Mouse (Mus musculus): ENCODE data around the gene Tut1. TPM values are rescaled to one million over a fixed set of nuclear protein-coding genes. Genes with fewer than 3 reads are reported as not detected.
A peak's percentile ranks its signal among the peaks of the same experiment; 100 is the strongest.
"Not testable (repeated sequence)": the region's sequence is repeated elsewhere in the genome, so short reads cannot be mapped to it uniquely, and the experiment has no call there.

The Tut1 gene
- total RNA-seq, 1 experiment from 2014 or later, result 29.6 TPM

DNA sequence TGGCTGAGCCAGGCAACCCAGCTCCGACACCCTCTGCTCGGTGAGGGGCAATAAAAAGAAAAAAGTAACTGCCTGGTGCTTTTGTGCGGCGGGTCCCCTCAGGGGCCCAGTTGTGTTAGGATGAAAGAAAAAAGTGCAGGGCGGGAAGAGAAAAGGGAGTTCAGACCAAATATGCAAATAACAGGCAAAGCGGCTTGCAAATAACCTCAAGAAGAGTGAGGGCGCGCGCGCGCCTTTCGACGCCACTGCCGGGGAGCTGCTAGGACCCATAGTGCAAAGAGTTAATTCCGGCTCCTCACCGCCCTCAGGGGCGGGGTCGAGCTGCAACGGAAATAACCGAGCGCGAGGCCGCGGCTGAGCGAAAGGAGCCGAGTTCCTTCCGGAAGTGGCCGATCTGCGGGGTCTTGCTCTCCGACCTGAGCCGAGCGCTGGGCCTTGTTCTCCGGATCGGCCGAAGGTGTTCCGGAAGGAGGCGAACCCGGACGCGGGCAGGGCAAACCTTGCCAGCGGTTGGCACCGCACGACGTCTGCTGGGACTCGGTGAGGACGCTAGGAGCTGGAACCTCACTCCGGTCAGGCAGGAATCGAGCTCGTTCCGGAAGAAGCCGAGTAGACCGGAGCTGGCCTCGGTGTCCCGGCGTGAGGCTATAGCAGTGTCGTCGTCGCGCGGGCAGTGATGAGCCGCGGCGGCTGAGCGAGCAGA lies 12.0 kb upstream of the Tut1 start, which contains the start of gene Mta2:
Mta2 (plus strand) TSS at position 361 of the 703 bp plus-strand sequence.
- ATAC-seq (ENCODE audit: extremely low read depth, insufficient number of reproducible peaks, low FRiP score, poor library complexity, severe bottlenecking), result peak; percentile 85

DNA sequence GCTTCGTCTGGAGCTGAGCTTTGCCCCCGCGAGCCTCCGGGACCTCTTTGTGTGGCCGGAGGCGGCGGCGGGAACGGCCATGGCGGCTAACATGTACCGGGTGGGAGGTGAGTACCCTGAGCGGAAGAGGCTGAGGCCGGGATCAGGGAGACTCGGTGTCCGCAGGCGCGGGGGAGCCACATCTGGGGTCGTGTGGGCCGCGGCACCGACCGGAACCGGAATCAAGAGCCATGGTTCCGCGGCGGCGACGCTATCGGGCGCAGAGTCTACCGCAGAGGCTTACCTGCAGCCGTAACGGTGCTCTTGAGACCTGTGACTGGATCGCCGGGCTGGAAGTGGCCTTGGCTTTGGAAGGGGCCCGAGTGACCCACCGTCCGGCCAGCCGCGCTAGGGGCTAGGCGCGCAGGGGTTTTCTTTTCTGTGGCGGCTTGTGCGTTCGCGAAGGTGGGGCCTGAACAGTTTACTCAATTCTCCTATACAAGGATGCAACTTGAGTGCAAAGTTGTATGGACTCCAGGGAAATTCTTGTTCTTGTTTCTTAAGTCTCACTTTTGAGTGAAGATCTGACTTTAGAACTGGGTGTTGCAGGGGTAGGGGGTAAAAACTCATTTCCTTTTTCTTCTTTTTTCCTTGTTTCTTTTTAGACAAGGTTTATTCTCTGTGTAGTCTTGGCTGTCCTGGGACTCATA lies 11.2 kb upstream of the Tut1 start:
- ATAC-seq (ENCODE audit: extremely low read depth, insufficient number of reproducible peaks, low FRiP score, poor library complexity, severe bottlenecking), result peak; percentile 7; the same call in 1 of the 2 replicates

DNA sequence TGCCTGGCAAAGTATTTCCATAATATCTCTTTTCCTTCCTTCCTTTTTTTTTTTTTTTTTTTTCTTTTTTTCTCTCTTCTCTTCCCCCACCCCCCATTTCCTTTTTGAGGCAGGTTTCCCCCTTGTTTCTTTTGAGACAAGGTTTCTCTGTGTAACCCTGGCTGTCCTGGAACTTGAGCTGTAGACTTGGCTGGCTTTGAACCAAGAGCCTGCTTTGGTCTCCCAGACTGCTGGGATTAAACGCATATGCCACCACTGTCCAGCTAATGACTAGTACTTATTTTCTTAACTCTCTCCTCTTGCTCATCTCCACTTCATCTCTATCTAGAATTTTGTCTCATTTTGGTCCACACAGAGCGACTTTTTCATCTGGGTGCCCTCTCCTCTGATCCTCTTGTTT lies 10.6 kb upstream of the Tut1 start:
- no peak for ATAC-seq (ENCODE audit: extremely low read depth, insufficient number of reproducible peaks, low FRiP score, poor library complexity, severe bottlenecking)

DNA sequence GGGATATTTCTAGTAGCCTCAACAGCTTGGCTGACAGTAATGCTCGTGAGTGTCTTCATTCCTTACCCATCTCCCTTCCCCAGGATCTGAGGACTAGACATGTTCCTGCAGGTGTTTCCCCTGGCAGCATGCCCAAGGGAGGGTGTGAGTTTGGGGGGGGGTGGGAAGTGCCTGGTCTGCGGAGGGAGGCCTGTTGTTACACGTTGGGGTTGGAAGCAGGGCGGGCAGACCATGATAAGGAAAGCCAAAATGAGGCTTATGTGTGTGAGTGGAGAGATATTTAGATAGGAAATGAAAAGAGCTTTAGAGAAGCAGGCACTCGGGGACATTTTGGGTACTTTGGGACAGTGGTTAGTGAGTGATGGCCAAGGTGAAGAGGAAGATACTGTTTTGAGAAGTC lies 9.6 kb upstream of the Tut1 start:
- ATAC-seq (ENCODE audit: extremely low read depth, insufficient number of reproducible peaks, low FRiP score, poor library complexity, severe bottlenecking), result no peak

DNA sequence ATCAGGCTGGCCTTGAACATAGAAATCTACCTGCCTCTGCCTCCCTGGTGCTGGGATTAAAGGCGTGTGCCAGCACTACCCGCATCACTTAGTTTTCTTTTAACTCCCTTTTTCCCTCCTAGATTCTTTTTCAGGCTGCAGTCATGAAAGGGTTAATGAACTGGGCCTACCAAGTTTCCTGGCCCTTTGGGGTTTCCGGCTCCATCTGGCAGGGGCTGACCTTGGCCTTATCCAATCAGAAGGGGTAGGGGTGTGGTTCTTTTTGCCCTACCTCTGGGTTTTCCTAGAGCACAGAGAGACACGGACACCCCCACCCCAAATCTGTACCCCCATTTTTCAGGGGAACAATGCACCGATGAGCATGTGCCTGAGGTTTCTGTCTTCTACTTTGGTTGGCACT lies 8.9 kb upstream of the Tut1 start:
- ATAC-seq (ENCODE audit: extremely low read depth, insufficient number of reproducible peaks, low FRiP score, poor library complexity, severe bottlenecking), result no peak

DNA sequence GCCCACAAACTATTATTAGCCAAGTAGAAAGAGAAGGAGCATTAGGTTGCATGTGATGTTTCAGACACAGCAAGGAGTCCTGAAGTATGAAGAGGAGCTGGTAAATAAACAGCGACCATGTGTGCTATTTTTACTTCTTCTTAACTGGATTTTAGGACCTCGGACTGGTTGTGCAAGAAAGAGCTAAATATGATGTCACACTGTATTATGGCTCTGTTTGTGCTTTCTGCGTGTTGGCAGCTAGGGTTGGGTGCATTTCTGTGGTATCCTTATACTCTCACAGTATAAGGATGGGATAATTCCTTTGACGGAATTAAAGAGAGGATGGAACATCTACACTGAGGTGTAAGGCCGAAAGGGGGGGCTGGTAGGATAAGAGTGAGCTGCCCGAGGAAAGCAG lies 8.4 kb upstream of the Tut1 start:
- ATAC-seq (ENCODE audit: extremely low read depth, insufficient number of reproducible peaks, low FRiP score, poor library complexity, severe bottlenecking), result no peak

DNA sequence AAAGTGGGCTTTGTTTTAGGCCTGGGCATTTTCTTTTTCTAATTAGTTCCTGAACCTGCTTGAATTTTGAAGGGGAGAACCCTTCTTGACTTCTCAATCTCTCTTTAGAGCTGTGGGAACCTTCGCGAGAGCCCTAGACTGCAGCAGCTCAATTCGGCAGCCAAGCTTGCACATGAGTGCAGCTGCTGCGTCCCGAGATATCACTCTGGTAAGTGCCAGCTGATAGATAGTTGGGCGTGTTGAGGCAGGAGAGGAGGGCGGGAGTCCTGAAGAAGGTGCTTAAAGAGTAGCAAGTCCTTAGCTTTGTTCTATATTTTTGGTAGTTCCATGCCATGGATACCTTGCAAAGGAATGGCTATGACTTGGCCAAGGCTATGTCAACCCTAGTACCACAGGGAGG lies 6.7 kb upstream of the Tut1 start:
- no peak for ATAC-seq (ENCODE audit: extremely low read depth, insufficient number of reproducible peaks, low FRiP score, poor library complexity, severe bottlenecking)

DNA sequence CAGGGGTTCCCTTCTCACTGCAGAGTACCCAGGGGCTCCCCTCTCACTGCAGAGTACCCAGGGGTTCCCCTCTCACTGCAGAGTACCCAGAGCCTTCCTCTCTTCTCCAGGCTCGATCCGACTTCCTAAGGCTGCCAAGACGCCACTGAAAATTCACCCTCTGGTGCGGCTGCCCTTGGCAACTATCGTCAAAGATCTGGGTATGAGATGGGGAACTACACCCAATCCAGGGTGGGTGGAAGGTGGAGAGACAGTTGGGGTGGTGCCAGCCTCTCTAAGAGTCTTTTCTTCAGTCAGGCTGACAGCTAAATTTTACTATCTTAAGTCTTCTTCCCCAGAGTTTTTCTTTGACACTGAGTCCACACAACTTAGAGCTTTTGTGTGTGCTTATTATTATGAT lies 3.5 kb upstream of the Tut1 start:
- no peak for ATAC-seq (ENCODE audit: extremely low read depth, insufficient number of reproducible peaks, low FRiP score, poor library complexity, severe bottlenecking)

DNA sequence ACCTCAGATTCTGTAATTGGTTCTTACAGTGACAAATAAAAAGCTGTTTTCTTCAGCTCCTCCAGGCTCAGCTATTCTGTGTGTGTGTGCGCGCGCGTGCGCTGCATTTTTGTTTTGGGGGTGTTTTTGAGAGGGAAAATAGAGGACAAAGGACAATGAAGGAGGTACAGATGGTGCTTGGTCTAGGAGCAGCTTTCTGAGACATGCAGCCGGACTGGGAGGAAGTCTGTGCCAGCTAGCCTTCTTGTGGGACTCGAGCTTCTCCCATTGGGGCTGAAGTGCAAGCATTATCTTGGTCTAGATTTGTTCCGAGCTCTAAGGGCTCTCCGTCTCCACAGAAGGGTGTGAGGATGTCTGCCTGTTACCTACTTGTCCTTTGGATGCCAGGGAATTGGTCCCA lies 1.4 kb upstream of the Tut1 start:
- ATAC-seq (ENCODE audit: extremely low read depth, insufficient number of reproducible peaks, low FRiP score, poor library complexity, severe bottlenecking), result no peak

DNA sequence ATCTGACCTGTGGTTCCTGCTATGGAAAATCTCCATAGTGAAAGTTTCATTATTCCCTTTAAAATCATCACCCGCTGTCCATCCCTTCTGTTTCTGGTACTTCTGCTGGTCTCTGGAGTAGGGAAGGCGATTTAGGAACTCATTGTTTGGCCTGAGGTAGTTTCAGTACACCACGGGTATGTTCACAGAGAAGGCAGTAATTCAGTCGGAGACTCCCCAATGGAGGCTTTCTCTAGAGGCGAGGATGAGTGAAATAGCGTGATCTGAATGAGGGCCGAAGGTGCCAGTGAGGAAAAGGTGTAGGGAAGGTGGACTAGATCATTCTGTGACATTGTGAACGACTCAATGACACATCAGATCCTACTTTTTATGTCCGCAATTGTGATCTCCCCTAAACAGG lies 524 bp downstream of the Tut1 start:
- no peak for ATAC-seq (ENCODE audit: extremely low read depth, insufficient number of reproducible peaks, low FRiP score, poor library complexity, severe bottlenecking)

DNA sequence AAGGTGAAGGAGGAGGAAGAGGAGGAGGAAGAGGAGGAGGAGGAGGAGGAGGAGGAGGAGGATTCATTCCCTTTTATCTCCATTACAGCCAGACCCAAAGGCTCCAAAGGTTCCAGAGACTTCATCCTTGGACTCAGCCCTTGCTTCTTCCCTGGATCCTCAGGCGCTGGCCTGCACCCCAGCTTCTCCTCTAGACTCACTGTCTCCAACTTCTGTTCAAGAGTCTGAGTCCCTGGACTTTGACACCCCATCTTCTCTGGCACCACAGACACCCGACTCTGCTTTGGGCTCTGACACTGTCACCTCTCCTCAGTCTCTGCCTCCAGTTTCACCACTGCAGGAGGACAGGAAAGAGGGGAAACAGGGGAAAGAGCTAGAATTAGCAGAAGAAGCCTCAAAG lies 8.6 kb downstream of the Tut1 start:
- ATAC-seq (ENCODE audit: extremely low read depth, insufficient number of reproducible peaks, low FRiP score, poor library complexity, severe bottlenecking), result no peak

DNA sequence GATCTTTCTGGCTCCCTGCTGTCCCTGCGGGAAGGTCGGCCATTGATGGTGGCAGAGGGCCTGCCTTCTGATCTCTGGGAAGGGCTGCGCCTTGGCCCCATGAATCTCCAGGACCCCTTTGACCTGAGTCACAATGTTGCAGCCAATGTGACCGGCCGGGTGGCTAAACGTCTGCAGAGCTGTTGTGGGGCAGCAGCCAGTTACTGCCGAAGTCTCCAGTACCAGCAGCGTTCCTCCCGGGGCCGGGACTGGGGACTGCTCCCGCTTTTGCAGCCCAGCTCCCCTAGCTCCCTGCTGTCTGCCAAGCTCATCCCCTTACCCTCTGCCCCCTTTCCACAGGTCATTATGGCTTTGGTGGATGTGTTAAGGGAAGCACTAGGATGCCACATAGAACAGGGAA lies 11.4 kb downstream of the Tut1 start:
- ATAC-seq (ENCODE audit: extremely low read depth, insufficient number of reproducible peaks, low FRiP score, poor library complexity, severe bottlenecking), result no peak

DNA sequence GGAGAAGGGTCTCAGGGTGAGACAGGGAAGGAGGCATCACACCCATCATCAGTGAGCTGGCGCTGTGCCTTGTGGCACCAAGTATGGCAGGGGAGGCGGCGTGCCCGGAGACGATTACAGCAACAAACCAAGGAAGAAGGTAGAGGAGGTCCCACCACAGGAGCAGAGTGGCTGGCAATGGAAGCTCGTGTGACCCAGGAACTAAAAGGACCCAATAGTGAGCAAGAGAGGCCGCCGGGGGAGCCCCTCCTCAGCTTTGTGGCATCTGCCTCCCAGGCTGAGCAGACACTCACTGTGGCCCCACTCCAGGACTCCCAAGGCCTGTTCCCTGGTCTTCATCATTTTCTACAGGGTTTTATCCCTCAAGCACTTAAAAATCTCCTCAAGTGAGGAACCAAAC lies 12.1 kb downstream of the Tut1 start:
- ATAC-seq (ENCODE audit: extremely low read depth, insufficient number of reproducible peaks, low FRiP score, poor library complexity, severe bottlenecking), result no peak

DNA sequence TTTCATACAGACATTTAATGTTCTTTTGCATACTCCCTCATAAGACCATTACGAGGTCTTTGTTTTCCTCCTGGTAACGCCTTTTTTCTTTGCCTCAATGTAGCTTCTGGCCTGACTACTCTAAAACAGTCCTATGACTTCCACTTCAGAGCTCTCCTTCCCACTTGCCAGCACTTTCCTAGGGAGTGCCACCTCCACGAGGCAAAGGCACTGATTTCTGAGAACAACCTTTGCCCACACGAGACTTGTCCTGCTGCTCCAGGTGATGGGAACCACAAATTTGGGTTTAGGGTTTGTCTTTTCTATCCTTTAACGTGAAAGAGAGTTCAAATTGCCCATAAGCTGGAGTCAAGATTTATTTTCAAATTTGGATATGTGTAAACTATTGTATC lies 12.5 kb downstream of the Tut1 start:
- ATAC-seq (ENCODE audit: extremely low read depth, insufficient number of reproducible peaks, low FRiP score, poor library complexity, severe bottlenecking), result no peak

DNA sequence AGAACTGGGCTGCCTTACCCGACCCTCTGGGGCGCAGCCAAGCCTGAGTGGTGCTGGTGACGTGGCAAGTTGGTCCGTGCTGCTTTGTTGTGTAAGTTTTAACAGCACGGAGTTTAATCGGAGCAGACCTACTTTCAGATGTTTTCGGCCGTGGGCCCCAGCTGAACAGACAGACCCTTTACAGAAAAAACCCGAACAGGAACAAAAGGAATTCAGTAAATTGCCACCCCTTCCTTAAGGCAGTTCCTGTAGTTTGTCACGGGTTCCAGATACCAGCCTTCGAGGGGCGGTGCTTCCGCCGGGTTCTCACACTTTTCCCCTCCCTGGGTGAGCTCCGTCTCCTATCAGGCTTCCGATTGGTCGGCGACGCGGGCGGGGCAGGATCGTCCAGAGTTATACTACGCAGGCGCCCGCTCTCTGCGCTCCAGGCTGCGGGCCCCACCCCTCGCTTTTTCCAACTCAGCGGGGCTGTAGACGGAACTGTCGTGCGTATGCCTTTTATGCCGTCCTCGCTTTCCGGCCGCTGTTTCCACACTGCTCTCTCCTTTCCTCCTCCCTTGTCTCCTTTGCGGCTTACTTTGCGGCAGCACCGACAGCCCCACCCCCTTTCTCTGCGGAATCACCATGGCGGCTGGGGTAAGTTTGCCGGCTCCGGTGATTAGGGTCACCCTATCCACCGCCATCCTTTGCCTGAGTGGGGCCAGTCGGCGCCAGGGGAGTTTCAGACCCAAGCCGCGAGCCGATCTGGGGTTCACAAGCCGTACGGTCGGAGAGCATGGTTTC lies 13.1 kb downstream of the Tut1 start, which contains the start of gene Eef1g:
Eef1g (plus strand) TSS at position 452 of the 783 bp plus-strand sequence.
- peak; percentile 93 for ATAC-seq (ENCODE audit: extremely low read depth, insufficient number of reproducible peaks, low FRiP score, poor library complexity, severe bottlenecking)

DNA sequence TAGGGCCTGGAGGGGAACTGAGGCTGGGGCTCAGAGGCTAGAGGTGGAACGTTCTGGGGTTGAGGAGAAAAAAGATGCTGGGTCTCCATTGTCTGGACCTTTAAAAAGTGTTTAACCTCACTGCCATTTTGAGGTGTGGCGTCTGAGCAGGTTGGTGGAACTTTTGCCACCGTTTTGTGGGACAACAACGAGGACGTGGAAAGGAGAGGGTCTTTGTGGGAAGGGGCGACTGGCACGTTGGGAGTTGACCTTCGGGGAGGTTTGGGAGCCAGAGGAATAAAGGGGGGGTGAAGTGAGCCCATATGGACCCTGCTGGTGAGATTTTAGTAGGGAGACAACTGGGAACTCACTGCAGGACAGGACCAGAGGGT lies 13.7 kb downstream of the Tut1 start:
- ATAC-seq (ENCODE audit: extremely low read depth, insufficient number of reproducible peaks, low FRiP score, poor library complexity, severe bottlenecking), result no peak

DNA sequence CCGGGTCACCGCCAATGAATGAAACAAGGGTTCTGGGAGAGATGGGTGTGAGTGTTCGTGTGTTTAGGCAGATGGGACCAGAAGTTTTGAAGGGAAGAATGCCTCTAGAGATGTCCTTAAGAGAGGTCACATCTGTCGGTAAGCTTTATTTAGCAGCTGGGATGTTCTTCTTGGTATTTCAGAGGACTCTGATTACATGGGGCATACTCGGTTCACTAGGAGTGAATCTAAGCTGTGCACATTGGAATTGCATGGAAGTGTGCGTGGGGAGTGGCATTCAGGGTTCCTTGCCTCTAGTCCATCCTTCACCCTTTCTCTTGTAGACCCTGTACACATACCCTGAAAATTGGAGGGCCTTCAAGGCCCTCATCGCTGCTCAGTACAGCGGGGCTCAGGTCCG lies 14.2 kb downstream of the Tut1 start:
- no peak for ATAC-seq (ENCODE audit: extremely low read depth, insufficient number of reproducible peaks, low FRiP score, poor library complexity, severe bottlenecking)

DNA sequence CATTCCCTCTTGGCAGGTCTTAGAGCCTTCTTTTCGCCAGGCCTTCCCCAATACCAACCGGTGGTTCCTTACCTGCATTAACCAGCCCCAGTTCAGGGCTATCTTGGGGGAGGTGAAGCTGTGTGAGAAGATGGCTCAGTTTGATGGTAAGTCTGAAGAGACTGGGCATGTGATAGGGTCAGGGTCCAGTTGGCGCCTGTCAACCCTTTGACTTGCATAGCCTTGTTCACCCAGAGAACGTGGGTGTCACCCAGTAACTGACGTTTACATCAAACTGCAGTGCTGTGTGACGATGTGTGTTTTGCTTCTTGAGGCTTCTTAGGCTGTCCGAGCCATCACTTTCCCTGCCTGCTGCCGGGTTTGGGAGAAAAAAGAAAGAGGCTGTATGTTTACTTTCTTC lies 18.8 kb downstream of the Tut1 start:
- not testable (repeated sequence) for ATAC-seq (ENCODE audit: extremely low read depth, insufficient number of reproducible peaks, low FRiP score, poor library complexity, severe bottlenecking)

DNA sequence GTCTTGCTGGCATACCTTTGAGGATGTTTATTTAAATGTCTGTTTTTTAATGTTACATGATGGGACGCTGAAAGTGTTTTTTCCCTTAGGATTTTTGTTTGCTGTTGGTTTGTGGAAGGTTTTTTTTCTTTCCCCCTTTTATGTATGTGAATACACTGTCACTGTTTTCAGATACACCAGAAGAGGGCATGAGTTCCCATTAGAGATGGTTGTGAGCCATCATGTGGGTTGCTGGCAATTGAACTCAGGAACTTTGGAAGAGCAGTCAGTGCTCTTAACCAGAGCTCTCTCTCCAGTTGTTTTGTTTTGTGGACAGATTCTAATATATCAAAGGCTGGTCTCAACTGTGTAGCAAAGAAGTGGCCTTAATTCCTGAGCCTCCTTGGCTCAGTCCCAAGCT lies 21.0 kb downstream of the Tut1 start:
- no peak for ATAC-seq (ENCODE audit: extremely low read depth, insufficient number of reproducible peaks, low FRiP score, poor library complexity, severe bottlenecking)

DNA sequence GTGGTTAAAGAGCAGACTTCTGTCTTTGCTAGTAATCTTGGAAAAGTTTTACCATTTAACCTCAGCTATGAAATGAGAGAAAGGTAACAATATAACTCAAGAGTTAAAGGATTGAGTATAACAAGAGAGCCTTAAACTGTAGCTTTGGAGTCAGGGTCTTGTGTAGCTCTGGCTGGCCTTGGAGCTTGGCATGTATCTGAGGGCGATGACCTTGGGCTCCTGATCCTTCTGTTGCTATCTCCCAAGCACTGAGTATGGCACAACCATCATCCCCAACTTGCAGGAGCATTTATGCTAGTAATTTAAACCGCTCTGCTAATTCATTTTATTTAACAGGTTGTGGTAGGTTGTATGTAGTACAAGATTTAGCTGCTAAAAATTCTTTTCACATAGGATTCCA lies 21.8 kb downstream of the Tut1 start:
- ATAC-seq (ENCODE audit: extremely low read depth, insufficient number of reproducible peaks, low FRiP score, poor library complexity, severe bottlenecking), result no peak

All from neutrophil, adult 5-6 weeks (primary cell).